Mouse (Mus musculus) kidney, adult 2 months (tissue): ENCODE data around the gene Atxn1.

Experiments used
- CTCF ChIP-seq: fragments of 200-500 bp; conservative IDR thresholded peaks from 2 replicates; pipeline ENCODE4 v1.5.1; 2011; ENCODE audit warnings: low read depth, mild to moderate bottlenecking, control low read depth, low read length, moderate library complexity, mixed read lengths; ENCODE audit not compliant: insufficient read depth, insufficient read length
- POLR2A ChIP-seq: fragments of 200-500 bp; IDR thresholded peaks from one replicate; pipeline ENCODE4 v1.6.1; 2011; ENCODE audit warnings: low read depth, low read length, control low read depth

DNA sequence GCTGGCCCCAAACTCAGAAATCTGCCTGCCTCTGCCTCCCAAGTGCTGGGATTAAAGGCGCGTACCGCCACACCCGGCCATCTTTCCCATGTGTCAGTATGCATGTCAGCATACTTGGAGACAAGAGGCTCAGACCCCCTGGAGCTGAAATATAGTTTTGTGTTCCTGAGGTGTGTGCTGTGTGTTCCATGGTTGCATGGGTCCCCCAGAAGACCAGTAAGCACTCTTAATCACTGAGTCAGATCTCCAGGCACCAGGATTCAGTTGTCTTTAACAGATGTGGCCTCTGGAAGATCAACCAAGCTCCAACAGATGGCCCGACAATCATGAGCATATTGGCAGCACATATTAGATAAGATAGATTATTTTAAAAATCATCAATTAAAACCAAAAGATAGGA is 62.4 kb downstream of the Atxn1 start:
- no peak for TF ChIP-seq CTCF
- TF ChIP-seq POLR2A, result no peak
